Mouse (Mus musculus) intestine, postnatal 0 days (tissue): ENCODE results near the gene Slc8b1. TPM values are rescaled to one million over a fixed set of nuclear protein-coding genes. Genes with fewer than 3 reads are reported as not detected.
A peak's percentile ranks its signal among the peaks of the same experiment; 100 is the strongest.

Experiments
- ATAC-seq: fragments of 200-750 bp; cut with Nextera tagmentation; 2 replicates; pipeline ENCODE4 v1.8.0; 2017; ENCODE audit warnings: mild to moderate bottlenecking, moderate TSS enrichment, moderate library complexity
- H3K27ac ChIP-seq: fragments of 300-500 bp; sonication (generic); 2 replicates; pipeline ENCODE4 v1.5.1; 2014; ENCODE audit warnings: mild to moderate bottlenecking, low read depth, low read length, moderate library complexity
- H3K27me3 ChIP-seq: fragments of 300-500 bp; sonication (generic); replicated peaks from 2 replicates; pipeline ENCODE4 v1.6.1; 2014; ENCODE audit warnings: low read length, mixed read lengths; ENCODE audit not compliant: control insufficient read depth, insufficient read depth
- H3K36me3 ChIP-seq: fragments of 300-500 bp; sonication (generic); 2 replicates; pipeline ENCODE4 v1.6.1; 2014; ENCODE audit warnings: mild to moderate bottlenecking, moderate library complexity; ENCODE audit not compliant: control insufficient read depth, insufficient read depth
- H3K4me1 ChIP-seq: fragments of 300-500 bp; sonication (generic); replicated peaks from 2 replicates; pipeline ENCODE4 v1.6.1; 2014; ENCODE audit warnings: antibody characterized with exemption, low read length, mixed read lengths; ENCODE audit not compliant: control insufficient read depth, insufficient read depth
- H3K4me2 ChIP-seq: fragments of 300-500 bp; sonication (generic); replicated peaks from 2 replicates; pipeline ENCODE4 v1.6.1; 2014; ENCODE audit warnings: low read depth, mild to moderate bottlenecking, moderate library complexity
- H3K4me3 ChIP-seq: fragments of 300-500 bp; sonication (generic); 2 replicates; pipeline ENCODE4 v1.5.1; 2014; ENCODE audit warnings: low read depth, low read length
- H3K9ac ChIP-seq: fragments of 300-500 bp; sonication (generic); 2 replicates; pipeline ENCODE4 v1.6.1; 2014; ENCODE audit warnings: mild to moderate bottlenecking, low read depth, low read length
- H3K9me3 ChIP-seq: fragments of 300-500 bp; sonication (generic); 2 replicates; pipeline ENCODE4 v1.6.1; 2016; ENCODE audit warnings: mixed run types; ENCODE audit not compliant: control insufficient read depth
- CTCF ChIP-seq: sonication (generic); IDR thresholded peaks from 2 replicates; pipeline ENCODE4 v1.5.1; 2016; ENCODE audit warnings: low read depth, mild to moderate bottlenecking, control low read depth, antibody characterized with exemption, moderate library complexity
- WGBS: fragments of 180-500 bp; shearing (Covaris S2); extraction: QIAGEN DNeasy Blood & Tissue Kit; methylation state at CpG from one replicate; pipeline ENCODE4 v1.1.7; 2014; 5-methylcytosine and 5-hydroxymethylcytosine counted together
- polyA plus RNA-seq: library from polyadenylated mRNA; unstranded; fragments of >200 nt; fragmentation: Nextera tagmentation; extraction: Ambion mirVana; gene quantifications from 2 replicates; pipeline ENCODE4 v1.2.1, GENCODE M21; 2015

Gene Slc8b1
- polyA plus RNA-seq, result 4.1 and 4.4 TPM in 2 replicates

- H3K4me1 ChIP-seq, result 0 out of 2 replicates have a peak, but pooled peaks cover 10% of the 10 kb centered on the region
- ATAC-seq, result peak; percentile 87
- no peaks in the 10 kb centered on the region for H3K9me3 ChIP-seq
- peak within 1 kb of the TSS; percentile 55 for H3K4me3 ChIP-seq
- peak within 1 kb of the TSS; percentile 45; the same call in 1 of the 2 replicates for H3K9ac ChIP-seq
- H3K4me2 ChIP-seq, result peak within 1 kb of the TSS; percentile 71
- no peaks in the 10 kb centered on the region for H3K36me3 ChIP-seq
- no peaks in the 10 kb centered on the region for H3K27me3 ChIP-seq
- H3K27ac ChIP-seq, result peak within 1 kb of the TSS; percentile 5; the same call in 1 of the 2 replicates
- 1% methylated on average over 36 of the region's 36 CpGs for WGBS
- TF ChIP-seq CTCF, result 0 out of 2 replicates have a peak, but pooled peaks have one; percentile 13
These were observed at the start of gene Slc8b1 for GRCm38 (mm10) chr5:120510982-120511642. Slc8b1 (plus strand) TSS chr5:120511168.

GRCm38 (mm10) chr5:120461902-120462301 lies 49.1 kb upstream of the Slc8b1 start:
- Histone ChIP-seq H3K9me3 (no peaks in the 10 kb centered on the region), H3K4me2 (no peak overlapping the region), H3K4me1 (no peaks in the 10 kb centered on the region), H3K27ac (no peak overlapping the region), H3K27me3 (0 out of 2 replicates have a peak, but pooled peaks cover 3% of the 10 kb centered on the region), H3K9ac (no peak overlapping the region), H3K4me3 (no peak overlapping the region), H3K36me3 (no peaks in the 10 kb centered on the region)
- TF ChIP-seq CTCF, result no peak
- 62% methylated on average over 15 of the region's 15 CpGs for WGBS
- no peak for ATAC-seq

- no peak overlapping the region for H3K27ac ChIP-seq
- H3K9ac ChIP-seq, result no peak overlapping the region
- H3K9me3 ChIP-seq, result no peaks in the 10 kb centered on the region
- H3K27me3 ChIP-seq, result 0 out of 2 replicates have a peak, but pooled peaks cover 3% of the 10 kb centered on the region
- H3K4me3 ChIP-seq, result no peak overlapping the region
- no peak for ATAC-seq
- TF ChIP-seq CTCF, result peak; percentile 62
- H3K4me1 ChIP-seq, result no peaks in the 10 kb centered on the region
- 80% methylated on average over 4 of the region's 4 CpGs for WGBS
- H3K36me3 ChIP-seq, result no peaks in the 10 kb centered on the region
- H3K4me2 ChIP-seq, result no peak overlapping the region
These were observed 46.6 kb upstream of the Slc8b1 start for GRCm38 (mm10) chr5:120464321-120464720.

GRCm38 (mm10) chr5:120465062-120465461 lies 45.9 kb upstream of the Slc8b1 start:
- peak; percentile 66 for TF ChIP-seq CTCF
- Histone ChIP-seq H3K36me3 (no peaks in the 10 kb centered on the region), H3K9ac (no peak overlapping the region), H3K4me3 (no peak overlapping the region), H3K4me2 (no peak overlapping the region), H3K27ac (no peak overlapping the region), H3K27me3 (0 out of 2 replicates have a peak, but pooled peaks cover 3% of the 10 kb centered on the region), H3K4me1 (no peaks in the 10 kb centered on the region), H3K9me3 (no peaks in the 10 kb centered on the region)
- ATAC-seq, result no peak
- 38% methylated on average over 5 of the region's 5 CpGs for WGBS

DNA sequence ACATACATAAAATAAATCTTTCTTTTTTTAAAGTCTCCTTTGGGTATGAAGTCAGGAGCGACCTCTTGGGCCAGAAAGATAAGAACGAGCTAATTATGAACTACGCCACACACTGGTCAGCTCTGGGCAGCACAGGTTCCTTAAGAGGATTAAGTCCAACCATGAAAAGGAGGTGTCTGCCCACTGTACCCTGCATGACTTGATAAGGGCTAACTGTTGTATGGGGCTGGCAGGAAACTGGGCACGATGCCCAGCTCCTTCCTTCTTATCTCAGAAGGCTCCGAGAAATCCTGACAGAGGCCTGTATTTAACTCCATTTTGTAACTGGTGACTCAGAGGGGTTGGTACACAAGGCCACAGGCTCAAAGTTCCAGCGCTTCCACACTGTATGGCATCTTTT lies 45.1 kb upstream of the Slc8b1 start:
- no peak overlapping the region for H3K4me2 ChIP-seq
- TF ChIP-seq CTCF, result peak; percentile 38
- no peak overlapping the region for H3K4me3 ChIP-seq
- no peak overlapping the region for H3K9ac ChIP-seq
- WGBS, result 55% methylated on average over 6 of the region's 6 CpGs
- H3K27ac ChIP-seq, result no peak overlapping the region
- no peaks in the 10 kb centered on the region for H3K4me1 ChIP-seq
- H3K36me3 ChIP-seq, result no peaks in the 10 kb centered on the region
- ATAC-seq, result peak; percentile 84
- H3K9me3 ChIP-seq, result no peaks in the 10 kb centered on the region
- 0 out of 2 replicates have a peak, but pooled peaks cover 3% of the 10 kb centered on the region for H3K27me3 ChIP-seq

GRCm38 (mm10) chr5:120467026-120467425 lies 43.9 kb upstream of the Slc8b1 start:
- Histone ChIP-seq H3K9ac (no peak overlapping the region), H3K27me3 (0 out of 2 replicates have a peak, but pooled peaks cover 3% of the 10 kb centered on the region), H3K27ac (no peak overlapping the region), H3K4me3 (peak overlapping the region; percentile 21), H3K9me3 (no peaks in the 10 kb centered on the region), H3K4me2 (peak overlapping the region; percentile 51), H3K36me3 (no peaks in the 10 kb centered on the region), H3K4me1 (no peaks in the 10 kb centered on the region)
- ATAC-seq, result no peak
- peak; percentile 17; the same call in 1 of the 2 replicates for TF ChIP-seq CTCF
- 9% methylated on average over 4 of the region's 4 CpGs for WGBS
